Mouse (Mus musculus) lung, postnatal 0 days (tissue): ENCODE measurements around the gene Tyw3. TPM values are rescaled to one million over a fixed set of nuclear protein-coding genes. Genes with fewer than 3 reads are reported as not detected.
A peak's percentile ranks its signal among the peaks of the same experiment; 100 is the strongest.

Experiments used
- ATAC-seq: fragments of 200-750 bp; cut with Nextera tagmentation; 2 replicates; pipeline ENCODE4 v1.8.0; 2017; ENCODE audit warnings: moderate library complexity
- DNase-seq: peaks from one replicate; pipeline ENCODE4 v3.0.0-alpha.2; 2016; ENCODE audit warnings: low spot score
- H3K27ac ChIP-seq: fragments of 300-500 bp; sonication (generic); 2 replicates; pipeline ENCODE4 v1.5.1; 2014; ENCODE audit warnings: antibody characterized with exemption, mild to moderate bottlenecking, low read length, mixed read lengths
- H3K27me3 ChIP-seq: fragments of 300-500 bp; sonication (generic); replicated peaks from 2 replicates; pipeline ENCODE4 v1.6.1; 2014; ENCODE audit warnings: low read length, mixed read lengths; ENCODE audit not compliant: insufficient read depth
- H3K36me3 ChIP-seq: fragments of 300-500 bp; sonication (generic); 2 replicates; pipeline ENCODE4 v1.6.1; 2014; ENCODE audit warnings: low read length, mixed read lengths; ENCODE audit not compliant: insufficient read depth
- H3K4me1 ChIP-seq: fragments of 300-500 bp; sonication (generic); 2 replicates; pipeline ENCODE4 v1.6.1; 2014; ENCODE audit warnings: antibody characterized with exemption, low read depth, low read length, mixed read lengths; ENCODE audit not compliant: insufficient read depth
- H3K4me2 ChIP-seq: fragments of 300-500 bp; sonication (generic); replicated peaks from 2 replicates; pipeline ENCODE4 v1.6.1; 2014; ENCODE audit warnings: low read depth, mild to moderate bottlenecking, low read length, moderate library complexity, mixed read lengths
- H3K4me3 ChIP-seq: fragments of 300-500 bp; sonication (generic); 2 replicates; pipeline ENCODE4 v1.5.1; 2014; ENCODE audit warnings: low read depth, low read length
- H3K9ac ChIP-seq: fragments of 300-500 bp; sonication (generic); replicated peaks from 2 replicates; pipeline ENCODE4 v1.6.1; 2014; ENCODE audit warnings: low read depth, mild to moderate bottlenecking
- H3K9me3 ChIP-seq: fragments of 300-500 bp; sonication (generic); 2 replicates; pipeline ENCODE4 v1.6.1; 2016; ENCODE audit warnings: low read length, mixed read lengths
- CTCF ChIP-seq: IDR thresholded peaks from 2 replicates; pipeline ENCODE4 v1.5.1; 2016; ENCODE audit warnings: antibody characterized with exemption, mild to moderate bottlenecking
- EP300 ChIP-seq: IDR thresholded peaks from 2 replicates; pipeline ENCODE4 v1.6.1; 2016; ENCODE audit warnings: antibody characterized with exemption, mild to moderate bottlenecking, control low read depth
- WGBS: fragments of 180-500 bp; shearing (Covaris S2); extraction: QIAGEN DNeasy Blood & Tissue Kit; methylation state at CpG from one replicate; pipeline ENCODE4 v1.1.7; 2014; 5-methylcytosine and 5-hydroxymethylcytosine counted together
- polyA plus RNA-seq: library from polyadenylated mRNA; unstranded; fragments of >200 nt; fragmentation: Nextera tagmentation; extraction: Ambion mirVana; gene quantifications from 2 replicates; pipeline ENCODE4 v1.2.1, GENCODE M21; 2015

The Tyw3 gene
- polyA plus RNA-seq, 1 experiment from 2014 or later = 4.4 TPM

DNA sequence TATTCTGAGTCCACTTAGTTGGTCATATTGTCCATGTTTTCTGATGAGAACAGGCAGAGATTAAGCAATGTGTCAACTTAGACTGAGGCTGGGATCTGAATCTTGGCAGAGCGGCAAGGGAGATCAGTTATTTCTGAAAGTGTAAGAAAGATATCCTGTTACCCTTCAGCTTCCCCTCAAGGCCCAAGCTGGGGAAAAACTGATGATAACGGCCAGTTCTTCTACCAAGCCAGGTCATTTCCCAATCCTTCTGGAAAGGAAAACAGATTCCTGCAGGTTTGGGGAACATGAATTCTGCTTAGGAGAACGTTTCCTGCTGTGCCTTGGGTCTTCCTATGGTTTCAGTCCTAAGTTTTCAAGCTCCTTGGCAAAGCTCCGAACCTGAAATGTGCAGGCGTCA, 63.7 kb downstream of the Tyw3 start:
- ATAC-seq (peak; percentile 28; the same call in 1 of the 2 replicates), DNase-seq (peak; percentile 64)
- TF ChIP-seq EP300 (no peak), CTCF (no peak)
- no peaks in the 10 kb centered on the region for H3K36me3 ChIP-seq
- H3K4me3 ChIP-seq = no peak overlapping the region
- 0 out of 2 replicates have a peak, but pooled peaks cover 3% of the 10 kb centered on the region for H3K27me3 ChIP-seq
- H3K9ac ChIP-seq = no peak overlapping the region
- H3K4me2 ChIP-seq = no peak overlapping the region
- H3K9me3 ChIP-seq = no peaks in the 10 kb centered on the region
- no peak overlapping the region for H3K27ac ChIP-seq
- 50% methylated on average over 5 of the region's 5 CpGs for WGBS
- no peaks in the 10 kb centered on the region for H3K4me1 ChIP-seq

GRCm38 (mm10) chr3:154528973-154529372, 67.9 kb downstream of the Tyw3 start:
- H3K9ac ChIP-seq = no peak overlapping the region
- DNase-seq (no peak), ATAC-seq (no peak)
- no peaks in the 10 kb centered on the region for H3K4me1 ChIP-seq
- no peaks in the 10 kb centered on the region for H3K9me3 ChIP-seq
- no peaks in the 10 kb centered on the region for H3K36me3 ChIP-seq
- TF ChIP-seq EP300 = no peak
- TF ChIP-seq CTCF = no peak
- 47% methylated on average over 5 of the region's 5 CpGs for WGBS
- no peak overlapping the region for H3K4me2 ChIP-seq
- no peak overlapping the region for H3K4me3 ChIP-seq
- H3K27ac ChIP-seq = no peak overlapping the region
- H3K27me3 ChIP-seq = 0 out of 2 replicates have a peak, but pooled peaks cover 3% of the 10 kb centered on the region

GRCm38 (mm10) chr3:154526610-154527009, 70.3 kb downstream of the Tyw3 start:
- Histone ChIP-seq H3K27ac (no peak overlapping the region), H3K4me2 (no peak overlapping the region), H3K36me3 (no peaks in the 10 kb centered on the region), H3K4me3 (no peak overlapping the region), H3K9ac (no peak overlapping the region), H3K27me3 (0 out of 2 replicates have a peak, but pooled peaks cover 3% of the 10 kb centered on the region), H3K9me3 (no peaks in the 10 kb centered on the region), H3K4me1 (no peaks in the 10 kb centered on the region)
- peak; percentile 53 for TF ChIP-seq CTCF
- no peak for TF ChIP-seq EP300
- ATAC-seq (no peak; the same call in 1 of the 2 replicates), DNase-seq (peak; percentile 31)
- WGBS = 37% methylated on average over 6 of the region's 6 CpGs

Other genes starting within 250 kb of the Tyw3 start
- 4.8 and 5.1 TPM in 2 replicates for gene Cryz, start 393 bp downstream of the Tyw3 start, polyA plus RNA-seq
- 0.54 and 0.69 TPM in 2 replicates for gene Erich3, start 66.8 kb upstream of the Tyw3 start, polyA plus RNA-seq